Mouse (Mus musculus) liver, embryonic 14.5 days (tissue): Measurements from ENCODE around the gene Hist3h2ba. TPM values are rescaled to one million over a fixed set of nuclear protein-coding genes. Genes with fewer than 3 reads are reported as not detected.
"Not testable (repeated sequence)": the region's sequence is repeated elsewhere in the genome, so short reads cannot be mapped to it uniquely, and the experiment has no call there.

ENCODE experiments used
- ATAC-seq: fragments of 200-750 bp; cut with Nextera tagmentation; 2 replicates; pipeline ENCODE4 v1.8.0; 2017; ENCODE audit warnings: moderate number of reproducible peaks, mild to moderate bottlenecking, moderate library complexity; ENCODE audit not compliant: insufficient read depth
- DNase-seq, 3 experiments: peaks; one replicate each; pipeline ENCODE4 v3.0.0-alpha.2; 2012 to 2013; ENCODE audit warnings: low read depth in 3 of 3, low spot score in 3 of 3
- H3K27ac ChIP-seq: fragments of 300-500 bp; sonication (generic); 2 replicates; pipeline ENCODE4 v1.5.1; 2014; ENCODE audit warnings: moderate library complexity, mild to moderate bottlenecking, control low read depth, inconsistent platforms
- H3K27me3 ChIP-seq: fragments of 300-500 bp; sonication (generic); 2 replicates; pipeline ENCODE4 v1.6.1; 2014; ENCODE audit warnings: mild to moderate bottlenecking, low read length, moderate library complexity; ENCODE audit not compliant: control insufficient read depth, insufficient read depth
- H3K36me3 ChIP-seq: fragments of 300-500 bp; sonication (generic); replicated peaks from 2 replicates; pipeline ENCODE4 v1.6.1; 2014; ENCODE audit warnings: low read depth; ENCODE audit not compliant: control insufficient read depth, insufficient read depth
- H3K4me1 ChIP-seq, 2 experiments: fragments of 200-500 bp in 1 of 2; fragments of 300-500 bp in 1 of 2; sonication (generic) in 1 of 2; replicated peaks; 2 replicates each; pipeline ENCODE4 v1.6.1; 2012 to 2014; ENCODE audit warnings: antibody characterized with exemption in 1 of 2, inconsistent platforms in 1 of 2, low read length in 1 of 2; ENCODE audit not compliant: control insufficient read depth in 2 of 2, insufficient read depth in 2 of 2
- H3K4me2 ChIP-seq: fragments of 300-500 bp; sonication (generic); 2 replicates; pipeline ENCODE4 v1.6.1; 2014; ENCODE audit warnings: low read depth, mild to moderate bottlenecking, control low read depth, moderate library complexity
- H3K4me3 ChIP-seq, 2 experiments: fragments of 200-500 bp in 1 of 2; fragments of 300-500 bp in 1 of 2; sonication (generic) in 1 of 2; 2 replicates each; pipeline ENCODE4 v1.5.1; 2012 to 2014; ENCODE audit warnings: low read depth in 2 of 2, low read length in 2 of 2, mild to moderate bottlenecking in 2 of 2, control low read depth in 1 of 2, inconsistent platforms in 1 of 2, moderate library complexity in 1 of 2; ENCODE audit not compliant: insufficient read depth in 1 of 2
- H3K9ac ChIP-seq: fragments of 300-500 bp; sonication (generic); replicated peaks from 2 replicates; pipeline ENCODE4 v1.6.1; 2014; ENCODE audit warnings: mild to moderate bottlenecking, control low read depth, moderate library complexity
- H3K9me3 ChIP-seq: fragments of 300-500 bp; sonication (generic); 2 replicates; pipeline ENCODE4 v1.6.1; 2016; ENCODE audit warnings: low read length, mixed read lengths; ENCODE audit not compliant: control insufficient read depth
- CTCF ChIP-seq: IDR thresholded peaks from 2 replicates; pipeline ENCODE4 v1.5.1; 2016; ENCODE audit warnings: antibody characterized with exemption, low read depth, control low read depth
- EP300 ChIP-seq: IDR thresholded peaks from 2 replicates; pipeline ENCODE4 v1.6.1; 2016; ENCODE audit warnings: antibody characterized with exemption, low read depth
- WGBS: fragments of 180-500 bp; shearing (Covaris S2); extraction: QIAGEN DNeasy Blood & Tissue Kit; methylation state at CpG from one replicate; pipeline ENCODE4 v1.1.7; 2014; ENCODE audit not compliant: insufficient replicate concordance; 5-methylcytosine and 5-hydroxymethylcytosine counted together
- polyA plus RNA-seq, 2 experiments: library from polyadenylated mRNA; depleted of rRNA in 1 of 2; stranded (reverse) in 1 of 2; unstranded in 1 of 2; fragments of >200 nt; fragmentation: Nextera tagmentation in 1 of 2; extraction: Ambion mirVana in 1 of 2; gene quantifications; 2 replicates each; pipeline versions ENCODE4 v1.2.1 to v1.2.3; 2012 to 2014

Hist3h2ba gene
- polyA plus RNA-seq, 2 experiments: 6.0 to 15.7 TPM

- peak overlapping the region; percentile 51 for H3K9ac ChIP-seq
- peak overlapping the region; percentile 76 for H3K4me2 ChIP-seq
- WGBS: 16% methylated on average over 23 of the region's 23 CpGs
- peaks cover 10 to 24% of the 10 kb centered on the region in 2 experiments for H3K4me1 ChIP-seq
- ATAC-seq (peak; percentile 55; the same call in 1 of the 2 replicates), DNase-seq (no peak)
- H3K4me3 ChIP-seq: peak overlapping the region; percentile 57 to 70
- no peaks in the 10 kb centered on the region for H3K36me3 ChIP-seq
- peaks cover 50% of the 10 kb centered on the region for H3K27me3 ChIP-seq
- no peaks in the 10 kb centered on the region for H3K9me3 ChIP-seq
- TF ChIP-seq EP300 (no peak; the same call in 1 of the 2 replicates), CTCF (no peak)
- peak overlapping the region; percentile 44 for H3K27ac ChIP-seq
Observed at GRCm38 (mm10) chr11:58947798-58948528, 757 bp upstream of the Hist3h2ba start.

- Histone ChIP-seq H3K4me1 (peaks cover 15 to 29% of the 10 kb centered on the region in 2 experiments), H3K27ac (peak overlapping the region; percentile 63), H3K9me3 (no peaks in the 10 kb centered on the region), H3K36me3 (no peaks in the 10 kb centered on the region), H3K27me3 (peaks cover 40% of the 10 kb centered on the region), H3K4me2 (peak overlapping the region; percentile 76), H3K9ac (peak overlapping the region; percentile 74), H3K4me3 (peak overlapping the region; percentile 57 to 70)
- DNase-seq (no peak), ATAC-seq (no peak)
- TF ChIP-seq CTCF (no peak), EP300 (no peak)
- WGBS: 22% methylated on average over 20 of the region's 20 CpGs
Observed at GRCm38 (mm10) chr11:58949480-58950431, 1.0 kb downstream of the Hist3h2ba start.

- H3K9ac ChIP-seq: no peak overlapping the region
- no peak overlapping the region for H3K4me2 ChIP-seq
- DNase-seq (no peak), ATAC-seq (no peak)
- no peaks in the 10 kb centered on the region for H3K9me3 ChIP-seq
- peaks cover under 1% of the 10 kb centered on the region; the same call in 1 of the 2 replicates for H3K36me3 ChIP-seq
- no peak overlapping the region for H3K27ac ChIP-seq
- WGBS: 74% methylated on average over 5 of the region's 5 CpGs
- TF ChIP-seq EP300 (no peak), CTCF (no peak)
- H3K4me1 ChIP-seq: peaks cover 16 to 24% of the 10 kb centered on the region in 2 experiments
- H3K27me3 ChIP-seq: peaks cover 34% of the 10 kb centered on the region
- H3K4me3 ChIP-seq: no peak overlapping the region
Observed at GRCm38 (mm10) chr11:58951210-58951609, 2.5 kb downstream of the Hist3h2ba start.

- ATAC-seq (peak; percentile 30), DNase-seq (peak in 1 of 3 experiments; percentile 47)
- peak overlapping the region; percentile 70 to 91 for H3K4me3 ChIP-seq
- WGBS: 1% methylated on average over 33 of the region's 33 CpGs
- H3K9ac ChIP-seq: peak overlapping the region; percentile 82
- peak overlapping the region; percentile 77 for H3K4me2 ChIP-seq
- TF ChIP-seq CTCF: no peak
- no peak for TF ChIP-seq EP300
- H3K27ac ChIP-seq: peak overlapping the region; percentile 98
- H3K27me3 ChIP-seq: peaks cover 20% of the 10 kb centered on the region
- H3K4me1 ChIP-seq: peaks cover 13 to 24% of the 10 kb centered on the region in 2 experiments
- H3K36me3 ChIP-seq: peaks cover 14% of the 10 kb centered on the region
- no peaks in the 10 kb centered on the region for H3K9me3 ChIP-seq
Observed at GRCm38 (mm10) chr11:58953351-58954169, 4.8 kb downstream of the Hist3h2ba start.

- WGBS: under 1% methylated on average over 16 of the region's 17 CpGs
- H3K4me1 ChIP-seq: peaks cover 15 to 25% of the 10 kb centered on the region in 2 experiments
- H3K27ac ChIP-seq: peak overlapping the region; percentile 98
- peak; percentile 26; the same call in 1 of the 2 replicates for ATAC-seq
- peaks cover 18% of the 10 kb centered on the region for H3K27me3 ChIP-seq
- H3K4me2 ChIP-seq: peak overlapping the region; percentile 77
- peak overlapping the region; percentile 82 for H3K9ac ChIP-seq
- not testable (repeated sequence) for H3K9me3 ChIP-seq, DNase-seq
- H3K4me3 ChIP-seq: peak overlapping the region; percentile 70 to 91
- H3K36me3 ChIP-seq: peaks cover 14% of the 10 kb centered on the region
Observed at GRCm38 (mm10) chr11:58954170-58954419, 5.4 kb downstream of the Hist3h2ba start.
